Mouse (Mus musculus): ENCODE results near the gene Fuca2. TPM values are rescaled to one million over a fixed set of nuclear protein-coding genes. Genes with fewer than 3 reads are reported as not detected.
A peak's percentile ranks its signal among the peaks of the same experiment; 100 is the strongest.

Fuca2 gene
- total RNA-seq, 2 experiments from 2014 or later = 17.9 to 19.3 TPM

- DNase-seq = no peak
These were observed 35.4 kb downstream of the Fuca2 start for GRCm38 (mm10) chr10:13534751-13535150.

- no peak for DNase-seq
These were observed 37.4 kb downstream of the Fuca2 start for GRCm38 (mm10) chr10:13536706-13537105.

GRCm38 (mm10) chr10:13539769-13540333, 40.5 kb downstream of the Fuca2 start:
- no peak for DNase-seq

- DNase-seq = no peak
These were observed 42.4 kb downstream of the Fuca2 start for GRCm38 (mm10) chr10:13541721-13542120.

DNA sequence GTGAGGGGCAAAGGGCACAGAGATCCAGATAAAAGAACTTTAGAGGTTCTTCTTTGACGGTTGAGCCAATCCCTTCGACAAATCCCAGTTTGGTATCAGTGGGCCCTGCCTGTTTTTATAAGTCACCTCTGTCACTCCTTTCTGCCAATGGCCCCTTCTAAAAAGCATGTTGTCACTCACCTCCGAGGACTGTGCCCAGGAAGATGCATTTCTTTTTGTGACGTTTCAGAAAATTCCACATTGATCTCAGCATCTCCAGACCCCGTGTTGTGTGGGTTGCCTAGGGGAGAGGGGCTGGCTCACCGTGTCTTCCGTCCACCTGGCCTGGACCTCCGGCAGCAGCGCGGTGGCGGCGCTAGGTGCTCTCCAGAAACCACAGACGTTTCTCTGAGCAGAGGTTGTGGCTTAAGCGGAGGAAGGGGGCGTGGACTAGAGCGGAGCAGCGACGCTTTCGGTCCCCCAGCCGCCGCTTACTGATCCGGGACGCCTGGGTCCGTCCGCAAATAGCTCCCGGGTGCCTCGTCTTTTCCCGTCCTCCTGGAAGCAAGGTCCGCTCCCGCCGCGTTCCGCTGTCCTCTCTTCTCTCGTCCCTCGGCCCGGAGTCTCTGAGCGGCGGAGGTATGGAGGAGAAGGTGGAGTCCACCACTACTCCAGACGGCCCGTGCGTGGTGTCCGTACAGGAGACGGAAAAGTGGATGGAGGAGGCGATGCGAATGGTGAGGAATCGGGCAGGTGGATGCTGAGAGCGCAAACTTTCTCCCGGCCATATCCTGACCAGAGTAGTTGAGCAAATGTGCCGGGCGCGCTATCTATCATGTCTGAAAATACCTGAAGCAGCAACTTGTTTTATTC, 53.5 kb downstream of the Fuca2 start, which contains the start of the genes Adat2 and Pex3:
Gene Adat2, plus strand, starts transcription at position 249 of the 852 bp plus-strand sequence.
Gene Pex3, minus strand, starts transcription at position 497 of the 852 bp plus-strand sequence.
- peak; percentile 92 for DNase-seq

DNA sequence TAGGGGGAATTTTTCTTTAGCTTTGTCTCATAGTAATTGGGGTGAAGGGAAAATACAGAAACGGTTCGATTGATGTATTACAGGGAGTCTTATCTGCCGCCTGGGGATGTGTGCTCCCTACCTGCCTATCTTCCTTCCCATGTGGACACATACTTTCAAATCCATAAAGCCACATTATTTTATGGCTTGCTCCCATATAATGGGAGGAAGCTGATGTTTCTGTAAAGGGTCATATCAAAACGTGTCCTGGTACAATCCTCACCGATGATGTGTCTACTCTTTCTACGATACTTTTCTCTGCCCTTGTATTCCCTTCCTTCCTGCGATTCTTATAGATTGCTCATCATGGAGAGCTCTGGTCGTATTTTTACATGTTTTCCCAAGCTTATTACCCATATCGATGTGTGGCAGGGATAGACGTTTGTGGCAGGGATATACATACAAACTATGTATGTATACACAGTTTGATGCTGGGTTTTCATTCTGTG, 54.2 kb downstream of the Fuca2 start:
- no peak for DNase-seq

- no peak for DNase-seq
These were observed 55.0 kb downstream of the Fuca2 start for GRCm38 (mm10) chr10:13554316-13554715.

DNA sequence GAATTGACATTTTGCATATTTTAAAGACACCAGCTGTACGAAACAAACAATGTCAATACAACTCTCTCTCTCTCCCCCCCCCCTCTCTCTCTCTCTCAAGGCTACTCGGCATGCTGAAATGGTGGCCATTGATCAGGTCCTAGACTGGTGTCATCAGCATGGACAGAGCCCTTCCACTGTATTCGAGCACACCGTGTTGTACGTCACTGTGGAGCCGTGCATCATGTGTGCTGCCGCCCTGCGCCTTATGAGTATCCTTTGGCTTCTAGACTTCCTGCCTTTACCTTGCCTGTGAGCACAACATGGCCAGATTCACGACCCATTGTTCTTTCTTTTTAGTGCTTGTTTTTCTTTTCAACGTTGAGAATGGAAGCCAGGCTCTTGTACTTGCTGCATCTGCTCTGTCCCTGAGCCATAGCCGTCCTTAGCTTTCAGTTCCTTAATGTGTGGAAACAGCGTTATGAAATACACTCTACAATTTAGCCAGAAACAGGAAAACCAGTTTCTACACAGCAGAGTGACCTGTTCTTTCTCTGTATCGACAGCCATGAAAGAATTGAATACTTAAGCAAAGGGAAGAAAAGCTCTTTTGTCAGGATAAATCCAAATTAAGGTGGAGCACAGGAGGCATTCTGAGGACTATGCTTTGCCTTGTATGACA, 60.8 kb downstream of the Fuca2 start:
- DNase-seq = no peak

GRCm38 (mm10) chr10:13564364-13565079, 65.2 kb downstream of the Fuca2 start:
- DNase-seq = peak; percentile 75 to 77

DNA sequence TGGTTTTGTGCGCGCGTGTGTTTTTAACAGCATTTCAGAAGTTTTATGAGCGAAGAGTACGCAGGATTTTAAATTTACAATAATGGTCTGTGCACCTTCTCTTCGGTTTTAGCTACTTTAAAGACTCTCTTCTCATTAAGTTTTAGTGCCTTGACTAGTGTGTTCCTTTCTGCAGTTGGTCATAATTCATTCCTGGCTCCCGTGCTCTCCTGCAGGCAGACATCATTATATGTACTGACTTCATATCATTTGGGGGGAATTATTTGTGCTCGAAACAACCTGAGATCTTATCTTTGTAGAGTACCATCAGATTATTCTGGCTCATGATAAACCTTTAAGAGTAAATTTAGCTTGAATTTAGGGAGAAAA, 65.7 kb downstream of the Fuca2 start:
- no peak for DNase-seq

- DNase-seq = no peak
These were observed 67.1 kb downstream of the Fuca2 start for GRCm38 (mm10) chr10:13566393-13566792.

Other genes with a start within 250 kb of the Fuca2 start
- 10 to 100 TPM; 22.9 to 30.1 TPM for gene Phactr2, start 25.1 kb upstream of the Fuca2 start, total RNA-seq (2021)
- 1 to 10 TPM; 3.0 to 4.1 TPM for gene Adat2, start 53.4 kb downstream of the Fuca2 start, total RNA-seq (2021)
- gene Pex3, start 53.6 kb downstream of the Fuca2 start, total RNA-seq (2021) = 10 to 100 TPM; 30.1 to 38.4 TPM

Measured in adrenal gland, postnatal 36 days (tissue).